Mouse (Mus musculus) midbrain, embryonic 16.5 days (tissue): ENCODE measurements around the gene Zfp750. TPM values are rescaled to one million over a fixed set of nuclear protein-coding genes. Genes with fewer than 3 reads are reported as not detected.

Experiments
- ATAC-seq: fragments of 200-750 bp; cut with Nextera tagmentation; 2 replicates; pipeline ENCODE4 v1.8.0; 2017; ENCODE audit warnings: moderate TSS enrichment
- H3K27ac ChIP-seq: fragments of 300-500 bp; sonication (generic); 2 replicates; pipeline ENCODE4 v1.5.1; 2014; ENCODE audit warnings: mild to moderate bottlenecking, low read length, mixed read lengths
- H3K27me3 ChIP-seq: fragments of 300-500 bp; sonication (generic); 2 replicates; pipeline ENCODE4 v1.6.1; 2014; ENCODE audit warnings: low read depth, low read length, mixed read lengths; ENCODE audit not compliant: control insufficient read depth, insufficient read depth
- H3K36me3 ChIP-seq: fragments of 300-500 bp; sonication (generic); 2 replicates; pipeline ENCODE4 v1.6.1; 2014; ENCODE audit warnings: mild to moderate bottlenecking, low read length, moderate library complexity, mixed read lengths; ENCODE audit not compliant: control insufficient read depth, insufficient read depth
- H3K4me1 ChIP-seq: fragments of 300-500 bp; sonication (generic); 2 replicates; pipeline ENCODE4 v1.6.1; 2014; ENCODE audit warnings: mild to moderate bottlenecking, low read length, mixed read lengths; ENCODE audit not compliant: control insufficient read depth, insufficient read depth
- H3K4me2 ChIP-seq: fragments of 300-500 bp; sonication (generic); 2 replicates; pipeline ENCODE4 v1.6.1; 2014; ENCODE audit warnings: mild to moderate bottlenecking, low read length, mixed read lengths
- H3K4me3 ChIP-seq: fragments of 300-500 bp; sonication (generic); 2 replicates; pipeline ENCODE4 v1.5.1; 2014; ENCODE audit warnings: low read depth, mild to moderate bottlenecking, low read length, moderate library complexity, mixed read lengths
- H3K9ac ChIP-seq: fragments of 300-500 bp; sonication (generic); 2 replicates; pipeline ENCODE4 v1.6.1; 2014; ENCODE audit warnings: low read depth, low read length, mixed read lengths
- H3K9me3 ChIP-seq: fragments of 300-500 bp; sonication (generic); replicated peaks from 2 replicates; pipeline ENCODE4 v1.6.1; 2014; ENCODE audit warnings: mild to moderate bottlenecking, low read length, mixed read lengths; ENCODE audit not compliant: control insufficient read depth, poor library complexity, severe bottlenecking
- WGBS: fragments of 180-500 bp; shearing (Covaris S2); extraction: QIAGEN DNeasy Blood & Tissue Kit; methylation state at CpG from one replicate; pipeline ENCODE4 v1.1.7; 2014; 5-methylcytosine and 5-hydroxymethylcytosine counted together
- polyA plus RNA-seq: library from polyadenylated mRNA; unstranded; fragments of >200 nt; fragmentation: Nextera tagmentation; extraction: Ambion mirVana; gene quantifications from 2 replicates; pipeline ENCODE4 v1.2.1, GENCODE M21; 2015

The Zfp750 gene
- polyA plus RNA-seq, 1 experiment from 2014 or later = 0.53 TPM

GRCm38 (mm10) chr11:121552846-121553457 is 33.8 kb upstream of the Zfp750 start:
- Histone ChIP-seq H3K4me1 (peaks cover 19% of the 10 kb centered on the region), H3K27me3 (no peaks in the 10 kb centered on the region), H3K4me3 (no peak overlapping the region), H3K9ac (no peak overlapping the region), H3K9me3 (no peaks in the 10 kb centered on the region), H3K27ac (no peak overlapping the region), H3K36me3 (peaks cover 6% of the 10 kb centered on the region; the same call in 1 of the 2 replicates), H3K4me2 (no peak overlapping the region)
- 87% methylated on average over 7 of the region's 7 CpGs for WGBS
- no peak for ATAC-seq

- no peak overlapping the region for H3K4me2 ChIP-seq
- H3K9ac ChIP-seq = no peak overlapping the region
- WGBS = 63% methylated on average over 4 of the region's 4 CpGs
- H3K4me3 ChIP-seq = no peak overlapping the region
- H3K27me3 ChIP-seq = no peaks in the 10 kb centered on the region
- no peak overlapping the region for H3K27ac ChIP-seq
- peaks cover 19% of the 10 kb centered on the region for H3K4me1 ChIP-seq
- no peaks in the 10 kb centered on the region for H3K9me3 ChIP-seq
- 0 out of 2 replicates have a peak, but pooled peaks cover under 1% of the 10 kb centered on the region for H3K36me3 ChIP-seq
- no peak for ATAC-seq
Observed at GRCm38 (mm10) chr11:121552167-121552566, 33.0 kb upstream of the Zfp750 start.

- no peaks in the 10 kb centered on the region for H3K36me3 ChIP-seq
- no peak overlapping the region for H3K27ac ChIP-seq
- 91% methylated on average over 5 of the region's 5 CpGs for WGBS
- no peak for ATAC-seq
- peaks cover 19% of the 10 kb centered on the region for H3K4me1 ChIP-seq
- H3K9me3 ChIP-seq = no peaks in the 10 kb centered on the region
- no peaks in the 10 kb centered on the region for H3K27me3 ChIP-seq
- no peak overlapping the region for H3K4me3 ChIP-seq
- no peak overlapping the region for H3K9ac ChIP-seq
- H3K4me2 ChIP-seq = no peak overlapping the region
Observed at GRCm38 (mm10) chr11:121551206-121551799, 32.2 kb upstream of the Zfp750 start.

- no peak overlapping the region for H3K4me2 ChIP-seq
- peak; percentile 66 for ATAC-seq
- WGBS = 50% methylated on average over 17 of the region's 17 CpGs
Observed at GRCm38 (mm10) chr11:121549843-121550647, 30.9 kb upstream of the Zfp750 start.

GRCm38 (mm10) chr11:121548996-121549842 is 30.1 kb upstream of the Zfp750 start:
- 51% methylated on average over 12 of the region's 12 CpGs for WGBS
- H3K27me3 ChIP-seq = no peaks in the 10 kb centered on the region
- H3K27ac ChIP-seq = peak overlapping the region; percentile 60
- H3K9me3 ChIP-seq = no peaks in the 10 kb centered on the region
- H3K4me2 ChIP-seq = no peak overlapping the region
- no peaks in the 10 kb centered on the region for H3K36me3 ChIP-seq
- H3K4me3 ChIP-seq = no peak overlapping the region
- no peak overlapping the region for H3K9ac ChIP-seq
- H3K4me1 ChIP-seq = peaks cover 19% of the 10 kb centered on the region
- peak; percentile 44 for ATAC-seq

More at GRCm38 (mm10) chr11:121549843-121550647, 30.9 kb upstream of the Zfp750 start:
- no peaks in the 10 kb centered on the region for H3K36me3 ChIP-seq
- no peak overlapping the region for H3K4me3 ChIP-seq
- no peaks in the 10 kb centered on the region for H3K27me3 ChIP-seq
- no peaks in the 10 kb centered on the region for H3K9me3 ChIP-seq
- peak overlapping the region; percentile 60 for H3K27ac ChIP-seq
- H3K9ac ChIP-seq = no peak overlapping the region
- H3K4me1 ChIP-seq = peaks cover 19% of the 10 kb centered on the region

GRCm38 (mm10) chr11:121547925-121548324 is 28.8 kb upstream of the Zfp750 start:
- Histone ChIP-seq H3K4me2 (no peak overlapping the region), H3K4me1 (peaks cover 19% of the 10 kb centered on the region), H3K27me3 (no peaks in the 10 kb centered on the region), H3K4me3 (no peak overlapping the region), H3K36me3 (no peaks in the 10 kb centered on the region), H3K9ac (no peak overlapping the region), H3K9me3 (no peaks in the 10 kb centered on the region), H3K27ac (no peak overlapping the region)
- WGBS = 95% methylated on average over 4 of the region's 4 CpGs
- no peak for ATAC-seq

- Histone ChIP-seq H3K36me3 (no peaks in the 10 kb centered on the region), H3K27ac (no peak overlapping the region), H3K27me3 (no peaks in the 10 kb centered on the region), H3K4me1 (peaks cover 19% of the 10 kb centered on the region), H3K4me3 (no peak overlapping the region), H3K9ac (no peak overlapping the region), H3K9me3 (no peaks in the 10 kb centered on the region), H3K4me2 (no peak overlapping the region)
- WGBS = 89% methylated on average over 5 of the region's 5 CpGs
- no peak for ATAC-seq
Observed at GRCm38 (mm10) chr11:121547234-121547633, 28.1 kb upstream of the Zfp750 start.

GRCm38 (mm10) chr11:121545398-121546034 is 26.4 kb upstream of the Zfp750 start:
- Histone ChIP-seq H3K4me2 (no peak overlapping the region), H3K9ac (no peak overlapping the region), H3K27me3 (no peaks in the 10 kb centered on the region), H3K9me3 (no peaks in the 10 kb centered on the region), H3K36me3 (peaks cover 6% of the 10 kb centered on the region; the same call in 1 of the 2 replicates), H3K27ac (no peak overlapping the region), H3K4me1 (peaks cover 17% of the 10 kb centered on the region), H3K4me3 (no peak overlapping the region)
- ATAC-seq = no peak
- 94% methylated on average over 3 of the region's 3 CpGs for WGBS
